Mouse (Mus musculus) MEL (cell line): ENCODE results near the gene Endog. TPM values are rescaled to one million over a fixed set of nuclear protein-coding genes. Genes with fewer than 3 reads are reported as not detected.
A peak's percentile ranks its signal among the peaks of the same experiment; 100 is the strongest.

Experiments
- DNase-seq: peaks from one replicate; pipeline ENCODE4 v3.0.0; 2011; ENCODE audit warnings: low read depth, low spot score
- H3K27ac ChIP-seq: 2 replicates; pipeline ENCODE4 v1.5.1; 2012; ENCODE audit warnings: low read depth, mild to moderate bottlenecking, control low read depth, low read length, moderate library complexity; ENCODE audit not compliant: control insufficient read depth
- H3K27me3 ChIP-seq, 2 experiments: fragments of 150-350 bp in 1 of 2; sonication (generic) in 1 of 2; 2 replicates each; pipeline ENCODE4 v1.6.1; 2012; ENCODE audit warnings: low read length in 2 of 2, mild to moderate bottlenecking in 2 of 2, improper control_type of control experiment in 1 of 2, moderate library complexity in 1 of 2; ENCODE audit not compliant: insufficient read depth in 2 of 2, control insufficient read depth in 1 of 2
- H3K36me3 ChIP-seq, 2 experiments: 2 replicates each; pipeline ENCODE4 v1.6.1; 2012 to 2014; ENCODE audit warnings: low read length in 2 of 2, improper control_type of control experiment in 1 of 2, inconsistent platforms in 1 of 2, mild to moderate bottlenecking in 1 of 2; ENCODE audit not compliant: insufficient read depth in 2 of 2, control insufficient read depth in 1 of 2
- H3K4me1 ChIP-seq, 2 experiments: fragments of 150-350 bp in 1 of 2; sonication (generic) in 1 of 2; 2 replicates each; pipeline ENCODE4 v1.6.1; 2012; ENCODE audit warnings: low read length in 2 of 2, improper control_type of control experiment in 1 of 2, mild to moderate bottlenecking in 1 of 2; ENCODE audit not compliant: insufficient read depth in 2 of 2, control insufficient read depth in 1 of 2
- H3K4me3 ChIP-seq, 2 experiments: fragments of 150-350 bp in 1 of 2; sonication (generic) in 1 of 2; 2 replicates each; pipeline ENCODE4 v1.5.1; 2012; ENCODE audit warnings: low read depth in 2 of 2, low read length in 2 of 2, mild to moderate bottlenecking in 2 of 2, moderate library complexity in 2 of 2, control low read depth in 1 of 2, improper control_type of control experiment in 1 of 2; ENCODE audit not compliant: control insufficient read depth in 1 of 2, insufficient read depth in 1 of 2
- H3K79me2 ChIP-seq: 2 replicates; pipeline ENCODE4 v1.6.1; 2012; ENCODE audit warnings: mild to moderate bottlenecking, low read length, moderate library complexity; ENCODE audit not compliant: control insufficient read depth, poor library complexity, insufficient read depth
- H3K9ac ChIP-seq: 2 replicates; pipeline ENCODE4 v1.6.1; 2012; ENCODE audit warnings: low read depth, mild to moderate bottlenecking, control low read depth, low read length, moderate library complexity; ENCODE audit not compliant: control insufficient read depth, poor library complexity, severe bottlenecking
- H3K9me3 ChIP-seq: fragments of 150-350 bp; sonication (generic); replicated peaks from 2 replicates; pipeline ENCODE4 v1.6.1; 2012; ENCODE audit warnings: mild to moderate bottlenecking, low read length, improper control_type of control experiment, moderate library complexity; ENCODE audit not compliant: insufficient read depth
- BHLHE40 ChIP-seq: IDR thresholded peaks from 2 replicates; pipeline ENCODE4 v1.6.1; 2012; ENCODE audit warnings: low read depth, mild to moderate bottlenecking, inconsistent platforms, low read length, improper control_type of control experiment, borderline replicate concordance
- CHD1 ChIP-seq: IDR thresholded peaks from 2 replicates; pipeline ENCODE4 v1.6.1; 2012; ENCODE audit warnings: low read depth, mild to moderate bottlenecking, inconsistent platforms, low read length, improper control_type of control experiment
- CHD2 ChIP-seq: IDR thresholded peaks from 2 replicates; pipeline ENCODE4 v1.6.1; 2011; ENCODE audit warnings: low read length, improper control_type of control experiment
- E2F4 ChIP-seq: IDR thresholded peaks from 2 replicates; pipeline ENCODE4 v1.6.1; 2011; ENCODE audit warnings: low read depth, low read length, improper control_type of control experiment, borderline replicate concordance
- ELF1 ChIP-seq: IDR thresholded peaks from 2 replicates; pipeline ENCODE4 v1.6.1; 2014; ENCODE audit warnings: low read depth, mild to moderate bottlenecking, inconsistent platforms, low read length, improper control_type of control experiment, moderate library complexity
- EP300 ChIP-seq, 2 experiments: IDR thresholded peaks; 2 replicates each; pipeline ENCODE4 v1.6.1; 2011; ENCODE audit warnings: improper control_type of control experiment in 2 of 2, low read length in 2 of 2, low read depth in 1 of 2, mild to moderate bottlenecking in 1 of 2
- ETS1 ChIP-seq: IDR thresholded peaks from 2 replicates; pipeline ENCODE4 v1.6.1; 2012; ENCODE audit warnings: low read depth, mild to moderate bottlenecking, inconsistent platforms, low read length, improper control_type of control experiment, moderate library complexity
- GABPA ChIP-seq: IDR thresholded peaks from 2 replicates; pipeline ENCODE4 v1.6.1; 2012; ENCODE audit warnings: low read depth, mild to moderate bottlenecking, inconsistent platforms, low read length, improper control_type of control experiment, moderate library complexity
- HCFC1 ChIP-seq: IDR thresholded peaks from 2 replicates; pipeline ENCODE4 v1.6.1; 2012; ENCODE audit warnings: low read depth, mild to moderate bottlenecking, inconsistent platforms, low read length, improper control_type of control experiment, moderate library complexity
- JUND ChIP-seq: IDR thresholded peaks from 2 replicates; pipeline ENCODE4 v1.6.1; 2011; ENCODE audit warnings: low read depth, mild to moderate bottlenecking, improper control_type of control experiment, low read length
- MAFK ChIP-seq: IDR thresholded peaks from 2 replicates; pipeline ENCODE4 v1.6.1; 2011; ENCODE audit warnings: low read depth, mild to moderate bottlenecking, low read length, improper control_type of control experiment, borderline replicate concordance
- MAX ChIP-seq: IDR thresholded peaks from 2 replicates; pipeline ENCODE4 v1.6.1; 2011; ENCODE audit warnings: low read length, improper control_type of control experiment
- MAZ ChIP-seq: IDR thresholded peaks from 2 replicates; pipeline ENCODE4 v1.6.1; 2012; ENCODE audit warnings: low read depth, mild to moderate bottlenecking, inconsistent platforms, low read length, improper control_type of control experiment
- MEF2A ChIP-seq: IDR thresholded peaks from 2 replicates; pipeline ENCODE4 v1.6.1; 2014; ENCODE audit warnings: low read depth, mild to moderate bottlenecking, inconsistent platforms, low read length, improper control_type of control experiment; ENCODE audit not compliant: poor library complexity, insufficient replicate concordance, severe bottlenecking; ENCODE audit errors: extremely low read depth
- MXI1 ChIP-seq: IDR thresholded peaks from 2 replicates; pipeline ENCODE4 v1.6.1; 2011; ENCODE audit warnings: mild to moderate bottlenecking, low read depth, low read length, improper control_type of control experiment
- MYB ChIP-seq: IDR thresholded peaks from 2 replicates; pipeline ENCODE4 v1.6.1; 2011; ENCODE audit warnings: mild to moderate bottlenecking, low read depth, low read length, improper control_type of control experiment
- MYC ChIP-seq: IDR thresholded peaks from 2 replicates; pipeline ENCODE4 v1.6.1; 2011; ENCODE audit warnings: low read depth, mild to moderate bottlenecking, low read length, improper control_type of control experiment, moderate library complexity
- NELFE ChIP-seq: IDR thresholded peaks from 2 replicates; pipeline ENCODE4 v1.6.1; 2011; ENCODE audit warnings: low read depth, low read length, improper control_type of control experiment
- NRF1 ChIP-seq: IDR thresholded peaks from 2 replicates; pipeline ENCODE4 v1.6.1; 2014; ENCODE audit warnings: low read depth, mild to moderate bottlenecking, inconsistent platforms, low read length, improper control_type of control experiment, moderate library complexity; ENCODE audit not compliant: poor library complexity, insufficient read depth, severe bottlenecking
- POLR2A ChIP-seq, 2 experiments: IDR thresholded peaks; 2 replicates each; pipeline ENCODE4 v1.6.1; 2011 to 2012; ENCODE audit warnings: low read length in 2 of 2, mild to moderate bottlenecking in 2 of 2, control low read depth in 1 of 2, improper control_type of control experiment in 1 of 2, low read depth in 1 of 2, moderate library complexity in 1 of 2; ENCODE audit not compliant: control insufficient read depth in 1 of 2, insufficient read depth in 1 of 2, poor library complexity in 1 of 2
- POLR2AphosphoS2 ChIP-seq: IDR thresholded peaks from 2 replicates; pipeline ENCODE4 v1.6.1; 2011; ENCODE audit warnings: low read length, improper control_type of control experiment
- POLR2AphosphoS5 ChIP-seq: IDR thresholded peaks from 2 replicates; pipeline ENCODE4 v1.6.1; 2012; ENCODE audit warnings: low read depth, borderline replicate concordance, mild to moderate bottlenecking, inconsistent platforms, low read length, moderate library complexity, mixed read lengths
- RCOR1 ChIP-seq: IDR thresholded peaks from 2 replicates; pipeline ENCODE4 v1.6.1; 2012; ENCODE audit warnings: low read depth, mild to moderate bottlenecking, inconsistent platforms, low read length, improper control_type of control experiment
- TAL1 ChIP-seq: IDR thresholded peaks from 2 replicates; pipeline ENCODE4 v1.6.1; 2012; ENCODE audit warnings: mild to moderate bottlenecking, inconsistent platforms, low read length, moderate library complexity, mixed read lengths
- TBP ChIP-seq: IDR thresholded peaks from 2 replicates; pipeline ENCODE4 v1.8.0; 2011; ENCODE audit warnings: low read depth, low read length, improper control_type of control experiment
- TCF12 ChIP-seq: IDR thresholded peaks from 2 replicates; pipeline ENCODE4 v1.6.1; 2014; ENCODE audit warnings: low read depth, mild to moderate bottlenecking, inconsistent platforms, low read length, improper control_type of control experiment, moderate library complexity
- UBTF ChIP-seq: IDR thresholded peaks from 2 replicates; pipeline ENCODE4 v1.6.1; 2012; ENCODE audit warnings: low read depth, mild to moderate bottlenecking, inconsistent platforms, low read length, improper control_type of control experiment, moderate library complexity, borderline replicate concordance; ENCODE audit not compliant: insufficient read depth
- ZC3H11A ChIP-seq: IDR thresholded peaks from 2 replicates; pipeline ENCODE4 v1.6.1; 2012; ENCODE audit warnings: low read depth, mild to moderate bottlenecking, inconsistent platforms, low read length, improper control_type of control experiment
- ZMIZ1 ChIP-seq: IDR thresholded peaks from 2 replicates; pipeline ENCODE4 v1.6.1; 2012; ENCODE audit warnings: low read depth, mild to moderate bottlenecking, inconsistent platforms, low read length, improper control_type of control experiment, moderate library complexity
- ZNF384 ChIP-seq: IDR thresholded peaks from 2 replicates; pipeline ENCODE4 v1.6.1; 2012; ENCODE audit warnings: low read depth, mild to moderate bottlenecking, inconsistent platforms, low read length, improper control_type of control experiment
- polyA plus RNA-seq, 2 experiments: library from polyadenylated mRNA; stranded (reverse) in 1 of 2; unstranded in 1 of 2; fragments of >175 nt in 1 of 2; fragments of >200 nt in 1 of 2; gene quantifications; 2 replicates each; pipeline versions ENCODE4 v1.2.1 to v1.2.4; 2012; ENCODE audit warnings: low replicate concordance in 2 of 2, low read depth in 1 of 2; ENCODE audit not compliant: insufficient read length in 2 of 2, insufficient read depth in 1 of 2, missing spikeins in 1 of 2
- total RNA-seq: library from RNA; depleted of rRNA; stranded (reverse); fragments of 300-350 nt; gene quantifications from 2 replicates; pipeline ENCODE4 v1.2.3, GENCODE M21; 2012

Gene Endog
- total and polyA plus RNA-seq, 3 experiments: 19.4 to 27.2 TPM; not detected in 1

DNA sequence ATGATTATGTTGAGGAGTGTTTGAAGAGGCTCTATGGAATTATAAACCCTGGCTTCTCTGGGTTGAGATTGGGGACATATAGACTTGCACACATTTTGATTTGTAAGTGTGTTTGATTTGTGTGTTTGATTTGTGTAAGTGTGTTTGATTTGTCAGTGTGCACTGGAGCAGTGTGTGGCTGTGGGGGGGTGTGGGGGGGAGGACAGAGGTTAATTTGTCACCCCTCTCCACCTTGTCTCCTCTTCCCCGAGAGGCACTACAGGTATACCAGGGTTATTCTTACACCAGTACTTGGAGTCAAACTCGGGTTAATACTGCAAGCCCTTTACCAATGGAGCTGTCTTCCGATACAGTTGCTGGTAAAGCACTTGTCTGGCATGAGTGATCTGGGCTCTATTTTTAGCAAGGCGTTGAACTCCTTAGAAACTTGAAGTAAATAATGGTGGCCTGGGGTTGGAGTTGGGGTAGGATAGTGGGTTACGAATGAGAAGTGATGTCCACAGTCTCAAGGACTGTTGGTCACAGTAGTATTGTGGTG lies 29.2 kb downstream of the Endog start:
- Histone ChIP-seq H3K9ac (no peak overlapping the region), H3K79me2 (no peaks in the 10 kb centered on the region; the same call in 1 of the 2 replicates), H3K4me1 (peaks cover 0 to 3% of the 10 kb centered on the region in 2 experiments; a peak in 1 of 4 replicates), H3K4me3 (no peak overlapping the region), H3K9me3 (no peaks in the 10 kb centered on the region)
- no peak for TF ChIP-seq MXI1
- no peak for TF ChIP-seq TAL1
- TF ChIP-seq ZNF384: no peak
- no peak for TF ChIP-seq UBTF
- no peak for TF ChIP-seq NELFE
- no peak for TF ChIP-seq EP300 (IDR thresholded peaks at IDR 0.05; ENCODE audit: low read depth in 1 of 2, low read length in 2 of 2)
- TF ChIP-seq, all 39 proteins: peak for 0
- H3K27ac ChIP-seq: no peak overlapping the region
- no peaks in the 10 kb centered on the region for H3K36me3 ChIP-seq
- DNase-seq: no peak
- no peaks in the 10 kb centered on the region for H3K27me3 ChIP-seq

DNA sequence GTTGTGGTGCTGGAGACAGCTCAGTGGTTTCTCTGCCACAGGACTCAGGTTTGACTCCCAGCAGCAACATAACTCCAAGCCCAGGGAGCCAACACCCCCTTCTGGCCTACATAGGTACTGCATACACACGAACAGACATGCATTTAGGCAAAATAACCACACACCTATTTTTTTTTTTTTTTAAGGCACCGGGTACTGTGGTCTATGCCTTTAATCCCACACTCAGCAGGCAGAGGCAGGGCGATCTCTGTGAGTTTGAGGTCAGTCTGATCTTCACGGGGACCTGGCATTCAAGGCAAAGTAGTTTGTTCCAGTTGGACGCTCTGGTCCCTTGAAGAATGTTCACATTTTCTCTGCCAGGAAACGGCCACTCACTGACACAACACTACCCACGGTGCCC lies 32.1 kb downstream of the Endog start:
- H3K27me3 ChIP-seq: no peaks in the 10 kb centered on the region
- no peak overlapping the region for H3K4me3 ChIP-seq
- DNase-seq: peak; percentile 83
- no peaks in the 10 kb centered on the region for H3K9me3 ChIP-seq
- H3K4me1 ChIP-seq: peaks cover 3 to 4% of the 10 kb centered on the region in 2 experiments; a peak in 1 of 4 replicates
- H3K36me3 ChIP-seq: no peaks in the 10 kb centered on the region
- no peak overlapping the region for H3K27ac ChIP-seq
- no peak overlapping the region for H3K9ac ChIP-seq
- H3K79me2 ChIP-seq: no peaks in the 10 kb centered on the region; the same call in 1 of the 2 replicates
- no peak for TF ChIP-seq CHD2
- TF ChIP-seq TAL1: no peak
- TF ChIP-seq MEF2A: no peak
- TF ChIP-seq UBTF: no peak
- TF ChIP-seq POLR2A (IDR thresholded peaks at IDR 0.05; ENCODE audit: control insufficient read depth in 1 of 2, insufficient read depth in 1 of 2, low read depth in 1 of 2, low read length in 2 of 2, poor library complexity in 1 of 2): no peak
- TF ChIP-seq MYC: no peak
- TF ChIP-seq MAX: no peak
- no peak for TF ChIP-seq RCOR1
- TF ChIP-seq POLR2AphosphoS2: no peak
- no peak for TF ChIP-seq ELF1
- TF ChIP-seq ZNF384: peak; percentile 90
- TF ChIP-seq GABPA: no peak
- no peak for TF ChIP-seq POLR2AphosphoS5
- no peak for TF ChIP-seq TCF12
- TF ChIP-seq MYB: no peak
- TF ChIP-seq MAFK: no peak
- no peak for TF ChIP-seq ZMIZ1
- no peak for TF ChIP-seq CHD1
- no peak for TF ChIP-seq MAZ
- peak; percentile 38; the same call in 1 of the 2 replicates for TF ChIP-seq ZC3H11A
- no peak for TF ChIP-seq BHLHE40
- no peak for TF ChIP-seq HCFC1
- no peak for TF ChIP-seq ETS1
- no peak for TF ChIP-seq MXI1
- no peak for TF ChIP-seq EP300 (IDR thresholded peaks at IDR 0.05; ENCODE audit: low read depth in 1 of 2, low read length in 2 of 2)
- no peak for TF ChIP-seq TBP
- TF ChIP-seq JUND: no peak
- no peak for TF ChIP-seq NRF1
- no peak for TF ChIP-seq E2F4
